Mouse (Mus musculus): ENCODE measurements around the gene Hoxd4.

Gene Hoxd4

GRCm38 (mm10) chr2:74679596-74679971, 32.1 kb upstream of the Hoxd4 start:
- DNase-seq (ENCODE audit: low spot score in 2 of 2), result no peak

DNA sequence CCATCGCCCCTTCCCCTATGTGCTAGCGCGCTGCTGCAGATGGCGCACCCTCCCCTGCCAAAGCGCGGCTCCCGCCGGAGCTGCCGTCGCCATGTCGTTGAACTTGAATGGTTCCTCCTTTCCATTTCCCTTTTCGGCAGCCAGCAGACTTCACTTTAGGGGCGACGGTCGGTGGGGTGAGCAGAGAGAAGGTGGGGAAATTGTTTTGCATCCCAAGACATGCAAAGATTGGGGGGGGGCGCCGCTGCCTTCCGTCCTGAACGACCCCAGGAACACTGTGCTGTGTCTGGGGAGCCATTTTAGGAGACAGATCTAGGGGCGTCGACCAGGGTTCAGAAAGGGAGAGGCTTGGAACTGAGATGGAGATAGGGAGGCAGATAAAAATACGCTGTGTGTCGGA, 31.7 kb upstream of the Hoxd4 start:
- no peak for DNase-seq (ENCODE audit: low spot score in 2 of 2)

DNA sequence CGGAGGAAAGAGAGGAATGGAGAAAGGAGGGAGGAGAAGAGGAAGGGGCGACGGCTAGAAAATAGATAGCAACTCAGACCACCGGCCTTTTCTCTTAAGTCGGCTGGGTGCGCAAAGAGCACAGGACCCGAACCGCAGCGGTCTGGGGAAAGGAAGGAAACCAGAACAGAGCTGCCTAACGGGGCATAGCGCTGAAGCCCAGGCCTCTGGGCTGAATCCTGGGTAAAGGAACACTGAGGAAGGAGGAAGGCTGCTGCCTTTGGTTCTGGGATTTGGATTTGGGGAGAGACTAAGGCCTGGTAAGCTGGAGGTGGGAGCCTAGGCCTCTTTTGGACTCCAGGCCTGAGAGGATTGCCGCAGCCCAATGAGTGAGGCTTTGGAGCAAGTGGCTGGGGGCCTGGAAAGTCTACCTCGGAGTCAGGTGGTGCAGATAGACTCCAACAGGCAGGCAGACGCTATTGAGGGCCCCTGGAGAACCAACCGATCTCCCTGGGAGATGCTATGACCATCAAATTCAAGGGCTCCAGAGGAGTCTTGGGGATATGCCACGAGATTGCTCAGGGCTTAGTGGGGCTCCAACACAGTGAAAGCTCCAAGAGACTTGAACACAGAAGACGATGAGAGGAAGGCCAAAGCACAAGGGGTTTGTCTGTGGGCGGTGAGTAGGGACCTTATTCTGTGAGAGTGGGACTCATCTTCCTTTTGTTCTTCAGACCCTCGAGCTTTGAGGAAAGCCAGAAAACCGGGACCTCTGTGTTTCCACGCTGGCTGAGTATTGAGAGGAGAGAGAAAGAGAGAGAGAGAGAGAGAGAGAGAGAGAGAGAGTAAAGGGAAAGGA, 30.9 kb upstream of the Hoxd4 start:
- DNase-seq (ENCODE audit: low spot score in 2 of 2), result no peak

GRCm38 (mm10) chr2:74681594-74682531, 29.9 kb upstream of the Hoxd4 start:
- no peak for DNase-seq (ENCODE audit: low spot score in 2 of 2)

DNA sequence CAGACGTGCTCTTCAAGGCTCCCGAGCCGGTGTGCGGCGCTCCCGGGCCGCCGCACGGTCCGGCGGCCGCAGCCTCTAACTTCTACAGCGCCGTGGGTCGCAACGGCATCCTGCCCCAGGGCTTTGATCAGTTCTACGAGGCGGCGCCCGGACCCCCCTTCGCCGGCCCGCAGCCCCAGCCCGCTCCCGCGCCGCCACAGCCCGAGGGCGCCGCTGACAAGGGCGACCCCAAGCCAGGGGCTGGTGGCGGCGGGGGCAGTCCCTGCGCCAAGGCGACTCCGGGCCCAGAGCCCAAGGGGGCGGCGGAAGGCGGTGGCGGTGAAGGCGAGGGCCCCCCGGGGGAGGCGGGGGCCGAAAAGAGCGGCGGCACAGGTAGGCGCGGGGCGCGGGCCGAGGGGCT, 28.9 kb upstream of the Hoxd4 start:
- DNase-seq (ENCODE audit: low spot score in 2 of 2), result no peak

GRCm38 (mm10) chr2:74683471-74683951, 28.2 kb upstream of the Hoxd4 start:
- DNase-seq (ENCODE audit: low spot score in 2 of 2), result no peak

- no peak for DNase-seq (ENCODE audit: low spot score in 2 of 2)
Measured at GRCm38 (mm10) chr2:74684106-74684505, 27.6 kb upstream of the Hoxd4 start.

DNA sequence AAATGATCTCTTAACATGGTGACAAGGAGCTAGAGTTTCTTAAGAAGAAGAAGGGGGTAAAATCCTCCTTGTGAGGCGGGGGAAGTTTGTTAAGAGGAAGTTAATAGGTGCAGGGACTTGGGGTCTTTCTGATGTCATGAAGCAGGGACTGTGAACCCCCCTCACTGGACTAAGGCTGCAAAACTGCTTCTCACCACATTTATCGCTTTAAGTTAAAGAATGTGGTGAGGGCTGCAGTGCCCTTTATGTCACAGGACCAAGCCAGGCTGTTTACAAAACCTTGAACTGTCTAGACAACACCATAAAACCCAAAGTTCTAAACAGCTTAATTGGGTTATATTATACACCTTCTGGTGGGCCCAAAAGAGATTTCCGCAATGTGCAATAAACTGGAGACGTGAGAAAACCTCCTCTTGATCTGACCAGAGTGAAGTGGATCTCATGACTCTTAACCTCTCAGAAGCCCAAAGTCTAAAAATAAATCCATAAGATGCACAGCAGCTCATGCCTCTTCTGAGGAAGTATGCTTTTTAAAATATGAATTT, 26.6 kb upstream of the Hoxd4 start:
- no peak for DNase-seq (ENCODE audit: low spot score in 2 of 2)

DNA sequence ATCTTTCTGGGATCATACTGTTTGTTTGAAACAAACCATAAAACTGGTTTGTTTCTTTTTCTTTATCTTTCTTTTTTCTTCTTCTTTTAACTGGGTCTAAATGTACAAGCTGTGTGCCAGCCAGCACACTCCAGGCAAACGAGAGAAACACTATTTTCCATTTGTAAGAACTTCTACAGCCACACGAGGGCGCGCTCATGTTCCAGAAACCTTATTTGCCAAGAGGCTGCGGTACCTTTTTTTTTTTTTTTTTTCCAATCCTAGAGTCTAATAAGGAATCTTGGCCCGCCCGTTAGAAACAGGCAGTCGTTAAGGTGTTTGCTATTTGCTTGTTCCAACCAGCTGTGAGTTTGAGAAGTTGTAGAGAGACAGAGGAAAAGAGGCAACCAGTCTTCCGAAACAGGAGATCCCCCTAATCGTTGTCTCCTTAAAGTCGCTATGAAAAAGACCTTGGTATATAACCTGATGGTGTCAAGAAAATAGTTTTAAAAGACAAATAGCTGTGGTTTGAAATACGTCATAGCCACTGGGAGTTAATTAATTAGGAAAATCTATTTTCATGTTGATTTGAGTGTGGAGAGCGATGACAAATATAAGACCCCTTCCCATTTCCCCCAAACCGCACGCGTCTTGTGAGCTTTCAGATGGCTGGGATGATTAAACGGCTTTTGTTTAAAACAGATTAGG, 25.3 kb upstream of the Hoxd4 start:
- DNase-seq (ENCODE audit: low spot score in 2 of 2), result peak in 1 of 2 experiments; percentile 58

- DNase-seq (ENCODE audit: low spot score in 2 of 2), result no peak
Measured at GRCm38 (mm10) chr2:74686988-74687697, 24.6 kb upstream of the Hoxd4 start.

DNA sequence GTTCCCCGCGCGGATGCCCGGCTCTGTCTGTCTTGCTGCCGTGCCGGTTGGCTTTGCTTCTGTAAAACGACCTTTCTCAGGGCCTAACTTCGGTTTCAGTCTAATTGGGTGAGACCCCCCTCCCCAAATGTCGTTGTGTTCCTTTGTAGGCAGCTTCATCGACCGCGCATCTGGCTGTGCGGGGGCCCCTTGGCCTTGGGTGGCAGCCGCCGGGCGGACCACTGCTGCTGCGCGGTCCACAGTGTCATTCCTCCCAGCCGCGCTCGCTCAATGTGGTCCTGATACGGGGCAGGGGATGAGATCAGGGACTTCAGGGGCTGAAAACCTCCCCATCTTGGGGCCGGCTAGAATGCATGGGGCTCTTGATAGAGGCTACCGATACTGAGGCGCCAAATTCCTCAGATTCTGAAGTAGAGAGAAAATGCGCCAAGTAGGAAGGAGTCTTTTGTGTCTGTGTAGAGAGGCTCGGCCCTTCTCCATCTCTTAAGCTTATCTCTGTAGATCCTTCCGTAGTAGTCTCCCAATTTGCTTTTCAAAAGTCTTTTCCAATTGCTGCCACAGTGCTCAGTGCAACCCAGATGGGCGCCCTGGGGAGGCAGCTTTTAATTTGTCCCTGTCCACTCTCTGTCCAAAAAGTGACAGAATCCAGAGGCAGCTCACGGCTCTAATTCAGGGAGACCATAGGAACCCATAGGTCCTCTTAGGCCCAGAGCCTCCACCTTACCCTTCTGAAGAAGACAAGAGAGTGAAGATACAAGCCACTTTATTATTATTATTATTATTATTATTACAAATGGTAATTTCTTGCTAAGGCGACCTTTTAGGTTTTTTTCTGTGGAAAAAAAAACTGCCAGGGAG, 23.8 kb upstream of the Hoxd4 start:
- no peak for DNase-seq (ENCODE audit: low spot score in 2 of 2)

DNA sequence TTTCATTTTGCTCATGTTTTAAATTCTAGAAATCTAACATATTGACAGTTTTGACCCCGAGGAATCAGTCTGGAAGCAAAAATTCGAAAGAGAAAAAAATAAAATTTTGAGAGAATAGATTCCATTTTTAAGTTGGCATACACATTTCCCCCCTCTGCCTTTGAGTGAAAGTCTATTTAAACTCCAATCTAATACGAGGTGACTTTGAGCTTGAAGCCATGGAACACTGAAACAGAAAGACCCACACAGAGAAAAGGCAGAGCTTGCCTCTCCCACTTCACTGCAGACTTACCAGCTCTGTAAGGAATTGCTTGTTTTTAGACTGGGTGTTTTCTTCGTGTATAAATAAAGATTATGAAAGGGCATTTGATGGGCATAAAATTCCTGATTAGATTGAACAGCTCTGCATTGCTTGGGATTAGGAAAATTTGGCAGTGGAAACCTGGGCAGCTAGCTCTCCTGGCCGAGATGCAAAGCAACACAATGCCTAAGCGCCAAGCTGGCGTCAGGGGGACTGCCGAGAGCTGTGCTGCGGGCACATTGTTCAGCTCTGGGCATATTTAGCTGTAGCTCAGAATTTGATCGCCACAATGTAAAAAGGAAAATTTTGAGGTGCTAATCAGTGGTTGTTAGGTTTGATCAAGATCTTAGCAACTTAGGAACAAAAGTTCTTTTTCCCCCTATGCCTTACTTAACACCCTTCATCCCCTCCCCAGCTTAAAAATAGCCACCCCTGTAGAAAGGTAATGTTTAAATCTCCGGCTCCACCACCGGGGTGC, 22.7 kb upstream of the Hoxd4 start:
- DNase-seq (ENCODE audit: low spot score in 2 of 2), result no peak

GRCm38 (mm10) chr2:74689574-74690337, 22.0 kb upstream of the Hoxd4 start:
- DNase-seq (ENCODE audit: low spot score in 2 of 2), result no peak

- no peak for DNase-seq (ENCODE audit: low spot score in 2 of 2)
Measured at GRCm38 (mm10) chr2:74690338-74690716, 21.4 kb upstream of the Hoxd4 start.

DNA sequence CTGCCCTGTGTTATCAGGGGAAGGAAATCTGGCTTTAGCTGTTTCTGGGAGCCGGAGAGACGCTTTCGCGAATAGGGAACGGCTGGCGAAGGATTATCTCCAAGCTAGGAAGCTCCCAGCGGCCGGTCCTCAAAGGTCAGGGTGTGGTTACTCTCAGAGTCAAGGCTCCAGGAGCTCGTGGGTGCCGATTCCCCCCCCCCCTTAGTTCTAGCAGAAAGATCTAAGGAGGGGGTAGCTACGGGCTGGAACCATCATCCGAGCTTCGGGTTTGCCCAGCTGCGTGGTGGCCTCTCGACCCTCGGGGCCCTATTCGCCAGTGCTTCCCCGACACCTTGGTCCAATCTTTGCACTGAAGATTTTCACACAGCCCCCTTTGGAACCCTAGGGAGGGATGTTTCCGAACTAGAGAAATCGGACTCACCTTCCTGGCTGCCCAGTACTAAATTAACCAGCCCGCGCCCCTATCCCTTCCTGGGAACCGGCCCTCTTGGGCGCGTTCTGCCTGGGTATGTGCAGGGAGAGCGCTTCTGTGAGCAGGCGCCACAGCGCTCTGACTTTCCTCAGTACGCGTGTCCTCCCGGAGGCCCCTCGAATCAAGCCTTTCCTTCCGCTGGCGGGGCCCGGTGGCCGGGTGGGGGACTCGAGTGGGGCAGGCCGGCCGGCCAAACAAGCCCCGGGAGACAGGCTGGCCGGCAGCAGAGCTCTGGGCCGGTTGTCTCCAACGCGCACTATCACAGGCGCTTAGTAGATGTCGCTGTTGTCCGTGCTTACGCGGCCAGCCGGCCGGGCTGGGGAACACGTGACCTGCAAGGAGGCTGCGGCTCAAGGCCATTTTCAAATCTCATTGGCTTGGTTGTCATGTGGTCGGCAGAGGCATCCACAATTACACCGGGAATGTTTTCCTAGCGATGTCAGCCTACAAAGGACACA, 20.4 kb upstream of the Hoxd4 start, which contains the start of gene Hoxd10:
Hoxd10 (plus strand) TSS at position 903 of the 930 bp plus-strand sequence.
- DNase-seq (ENCODE audit: low spot score in 2 of 2), result no peak

- no peak for DNase-seq (ENCODE audit: low spot score in 2 of 2)
Measured at GRCm38 (mm10) chr2:74691995-74692807, 19.5 kb upstream of the Hoxd4 start.

Measured in left cerebral cortex, adult 9 months (tissue).